Mouse (Mus musculus) CH12.LX (cell line): ENCODE measurements around the gene Coq6. TPM values are rescaled to one million over a fixed set of nuclear protein-coding genes. Genes with fewer than 3 reads are reported as not detected.

Experiments used
- DNase-seq: peaks from one replicate; pipeline ENCODE4 v3.0.0-alpha.2; 2013; ENCODE audit errors: extremely low read depth
- H3K27ac ChIP-seq: 2 replicates; pipeline ENCODE4 v1.5.1; 2012; ENCODE audit warnings: low read depth, mild to moderate bottlenecking, control low read depth, moderate library complexity; ENCODE audit not compliant: insufficient read depth
- H3K27me3 ChIP-seq: replicated peaks from 2 replicates; pipeline ENCODE3; 2012; ENCODE audit warnings: inconsistent platforms
- H3K36me3 ChIP-seq, 2 experiments: replicated peaks in 1 of 2; 2 replicates each; pipeline versions ENCODE3 to v1.6.1; 2012; ENCODE audit warnings: inconsistent platforms in 1 of 2, low read length in 1 of 2, mild to moderate bottlenecking in 1 of 2, mixed read lengths in 1 of 2, moderate library complexity in 1 of 2; ENCODE audit not compliant: control insufficient read depth in 1 of 2, insufficient read depth in 1 of 2
- H3K4me1 ChIP-seq, 2 experiments: 2 replicates each; pipeline ENCODE4 v1.6.1; 2012; ENCODE audit warnings: inconsistent platforms in 1 of 2, moderate library complexity in 1 of 2; ENCODE audit not compliant: insufficient read depth in 2 of 2, control insufficient read depth in 1 of 2
- H3K4me2 ChIP-seq: 2 replicates; pipeline ENCODE4 v1.6.1; 2012; ENCODE audit warnings: low read depth, mild to moderate bottlenecking, control low read depth; ENCODE audit not compliant: poor library complexity, insufficient read depth, severe bottlenecking
- H3K4me3 ChIP-seq, 3 experiments: fragments of 150-350 bp in 1 of 3; sonication (generic) in 1 of 3; replicated peaks in 1 of 3; 2 replicates each; pipeline versions ENCODE3 to v1.5.1; 2011 to 2012; ENCODE audit warnings: low read depth in 2 of 3, low read length in 2 of 3, mild to moderate bottlenecking in 2 of 3, moderate library complexity in 2 of 3, control low read depth in 1 of 3, improper control_type of control experiment in 1 of 3, inconsistent platforms in 1 of 3, mixed read lengths in 1 of 3; ENCODE audit not compliant: poor library complexity in 1 of 3
- H3K79me2 ChIP-seq: replicated peaks from 2 replicates; pipeline ENCODE4 v1.6.1; 2012; ENCODE audit warnings: mild to moderate bottlenecking, moderate library complexity; ENCODE audit not compliant: control insufficient read depth, poor library complexity, insufficient read depth, severe bottlenecking; ENCODE audit errors: extremely low read depth
- H3K9ac ChIP-seq: 2 replicates; pipeline ENCODE4 v1.6.1; 2012; ENCODE audit warnings: low read depth, mild to moderate bottlenecking, control low read depth, moderate library complexity; ENCODE audit not compliant: insufficient read depth
- H3K9me3 ChIP-seq: replicated peaks from 2 replicates; pipeline ENCODE3; 2012; ENCODE audit warnings: low read length, inconsistent platforms, mixed read lengths
- JUND ChIP-seq: conservative IDR thresholded peaks from 2 replicates; pipeline ENCODE4 v1.6.1; 2011; ENCODE audit warnings: low read depth, low read length, improper control_type of control experiment
- MEF2A ChIP-seq: IDR thresholded peaks from 2 replicates; pipeline ENCODE4 v1.6.1; 2014; ENCODE audit warnings: low read depth, mild to moderate bottlenecking, inconsistent platforms, low read length, improper control_type of control experiment, borderline replicate concordance
- MXI1 ChIP-seq: IDR thresholded peaks from 2 replicates; pipeline ENCODE4 v1.6.1; 2011; ENCODE audit warnings: mild to moderate bottlenecking, low read depth, low read length, improper control_type of control experiment
- MYC ChIP-seq: IDR thresholded peaks from 2 replicates; pipeline ENCODE4 v1.6.1; 2011; ENCODE audit warnings: low read depth, mild to moderate bottlenecking, improper control_type of control experiment, low read length
- NELFE ChIP-seq: IDR thresholded peaks from 2 replicates; pipeline ENCODE4 v1.6.1; 2011; ENCODE audit warnings: low read depth, low read length, improper control_type of control experiment
- PAX5 ChIP-seq: IDR thresholded peaks from 2 replicates; pipeline ENCODE4 v1.6.1; 2012; ENCODE audit warnings: low read length, inconsistent platforms, mixed read lengths
- POLR2A ChIP-seq: IDR thresholded peaks from 2 replicates; pipeline ENCODE4 v1.6.1; 2011; ENCODE audit warnings: low read depth, mild to moderate bottlenecking, improper control_type of control experiment, low read length
- SMC3 ChIP-seq: IDR thresholded peaks from 2 replicates; pipeline ENCODE4 v1.6.1; 2011; ENCODE audit warnings: low read depth, low read length, improper control_type of control experiment
- TCF12 ChIP-seq: IDR thresholded peaks from 2 replicates; pipeline ENCODE4 v1.6.1; 2014; ENCODE audit warnings: low read depth, mild to moderate bottlenecking, inconsistent platforms, low read length, improper control_type of control experiment
- UBTF ChIP-seq: IDR thresholded peaks from 2 replicates; pipeline ENCODE4 v1.6.1; 2012; ENCODE audit warnings: low read depth, mild to moderate bottlenecking, inconsistent platforms, low read length, improper control_type of control experiment, moderate library complexity
- USF1 ChIP-seq: IDR thresholded peaks from 2 replicates; pipeline ENCODE4 v1.6.1; 2014; ENCODE audit warnings: low read depth, mild to moderate bottlenecking, inconsistent platforms, low read length, improper control_type of control experiment
- USF2 ChIP-seq: conservative IDR thresholded peaks from 2 replicates; pipeline ENCODE4 v1.6.1; 2011; ENCODE audit warnings: low read depth, low read length, improper control_type of control experiment
- ZC3H11A ChIP-seq: IDR thresholded peaks from 2 replicates; pipeline ENCODE4 v1.6.1; 2012; ENCODE audit warnings: low read depth, mild to moderate bottlenecking, inconsistent platforms, low read length, improper control_type of control experiment
- ZKSCAN1 ChIP-seq: IDR thresholded peaks from 2 replicates; pipeline ENCODE4 v1.6.1; 2012; ENCODE audit warnings: low read depth, inconsistent platforms, low read length, improper control_type of control experiment, borderline replicate concordance
- ZMIZ1 ChIP-seq: IDR thresholded peaks from 2 replicates; pipeline ENCODE4 v1.6.1; 2012; ENCODE audit warnings: low read depth, mild to moderate bottlenecking, inconsistent platforms, low read length, improper control_type of control experiment
- dilution Hi-C: fragments of 300-500 bp; cut with MboI; formaldehyde crosslinking; loops from 2 replicates; pipeline ENCODE4 v1.14.3; 2020; ENCODE audit warnings: low sequenced_read_pairs; ENCODE audit not compliant: extremely low pct_unique_long_range_greater_than_20kb, extremely low pct_ligation_motif_present
- in situ Hi-C: fragments of 300-500 bp; cut with MboI; formaldehyde crosslinking; loops from 3 replicates; pipeline ENCODE4 v1.14.3; 2019; ENCODE audit warnings: low sequenced_read_pairs, low pct_ligation_motif_present, low pct_unique_long_range_greater_than_20kb, mixed read lengths
- polyA plus RNA-seq: library from polyadenylated mRNA; unstranded; fragments of >175 nt; gene quantifications from 2 replicates; pipeline ENCODE4 v1.2.1, GENCODE M21; 2012; ENCODE audit warnings: low read depth; ENCODE audit not compliant: insufficient read length
- total RNA-seq, 2 experiments: library from RNA; depleted of rRNA; stranded (reverse); fragments of 300-350 nt in 1 of 2; fragments of >200 nt in 1 of 2; gene quantifications; 2 replicates each; pipeline ENCODE4 v1.2.3; 2012 to 2014

Gene Coq6
- total and polyA plus RNA-seq, 3 experiments: 23.6 to 37.8 (median 31.9) TPM

DNA sequence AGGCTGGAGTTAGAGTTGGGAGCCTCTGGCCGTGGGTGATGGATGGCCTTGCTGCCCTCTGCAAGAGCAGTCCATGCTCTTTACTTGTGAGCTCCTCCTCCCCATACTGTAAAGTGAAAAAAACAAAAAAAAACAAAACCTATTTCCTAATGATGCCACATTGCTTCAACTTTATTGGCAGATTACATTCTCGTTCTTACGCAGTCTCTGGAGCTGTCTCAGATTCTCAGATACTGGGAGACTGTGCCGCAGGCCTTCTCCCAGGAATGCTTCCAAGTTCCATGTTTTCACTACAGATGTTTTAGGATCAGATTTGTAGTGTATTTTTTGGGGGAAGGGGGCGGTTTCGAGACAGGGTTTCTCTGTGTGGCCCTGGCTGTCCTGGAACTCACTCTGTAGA is 3.7 kb downstream of the Coq6 start:
- Histone ChIP-seq H3K9ac (no peak overlapping the region), H3K79me2 (peaks cover 21% of the 10 kb centered on the region), H3K4me2 (no peak overlapping the region), H3K27ac (no peak overlapping the region), H3K9me3 (no peaks in the 10 kb centered on the region), H3K4me3 (no peak overlapping the region), H3K36me3 (peaks cover 20 to 41% of the 10 kb centered on the region in 2 experiments), H3K4me1 (peaks cover 4 to 26% of the 10 kb centered on the region in 2 experiments; a peak in 3 of 4 replicates), H3K27me3 (no peaks in the 10 kb centered on the region)
- in situ Hi-C loops (no loop called here), dilution Hi-C loops (no loop called here)
- no peak for DNase-seq
- TF ChIP-seq JUND (no peak), ZKSCAN1 (no peak), MYC (no peak), NELFE (no peak), ZMIZ1 (no peak), USF2 (no peak), ZC3H11A (no peak), TCF12 (no peak), MEF2A (no peak), SMC3 (no peak), PAX5 (no peak)

DNA sequence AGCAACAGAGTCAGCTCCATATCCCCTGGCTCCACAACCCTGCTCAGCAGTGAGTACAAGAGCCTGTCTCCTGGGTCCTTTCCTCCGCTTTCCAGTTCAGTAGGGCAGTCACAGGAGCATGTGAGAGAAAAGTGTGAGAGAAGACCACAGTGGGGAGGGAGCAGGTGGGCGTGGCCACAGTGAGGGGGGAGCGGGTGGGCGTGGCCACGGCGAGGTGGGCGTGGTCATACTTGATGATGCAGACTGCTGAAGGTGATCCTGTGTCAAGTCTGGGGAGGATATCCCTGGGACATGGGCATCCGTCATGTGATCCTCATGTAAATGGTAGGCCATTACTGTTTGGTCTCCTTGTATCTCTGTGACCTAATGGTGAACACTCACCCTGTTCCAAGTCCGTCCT is 5.5 kb downstream of the Coq6 start:
- DNase-seq: no peak
- Histone ChIP-seq H3K79me2 (peaks cover 21% of the 10 kb centered on the region), H3K4me2 (no peak overlapping the region), H3K36me3 (peaks cover 37 to 60% of the 10 kb centered on the region in 2 experiments), H3K4me3 (no peak overlapping the region), H3K9ac (no peak overlapping the region), H3K27ac (no peak overlapping the region), H3K4me1 (peaks cover 4 to 17% of the 10 kb centered on the region in 2 experiments; a peak in 3 of 4 replicates)
- in situ Hi-C loops (no loop called here), dilution Hi-C loops (no loop called here)
- TF ChIP-seq USF1: no peak
- TF ChIP-seq MYC: no peak
- no peak for TF ChIP-seq POLR2A
- TF ChIP-seq MXI1: no peak
- TF ChIP-seq, all 38 proteins: peak for 0
- no peaks in the 10 kb centered on the region for H3K27me3 ChIP-seq
- H3K9me3 ChIP-seq: no peaks in the 10 kb centered on the region

GRCm38 (mm10) chr12:84371647-84372046 is 10.2 kb downstream of the Coq6 start:
- H3K4me3 ChIP-seq: no peak overlapping the region
- dilution Hi-C loops (no loop called here), in situ Hi-C loops (no loop called here)
- H3K9ac ChIP-seq: no peak overlapping the region
- no peaks in the 10 kb centered on the region for H3K9me3 ChIP-seq
- no peak overlapping the region for H3K27ac ChIP-seq
- H3K4me1 ChIP-seq: no peaks in the 10 kb centered on the region
- H3K4me2 ChIP-seq: no peak overlapping the region
- no peaks in the 10 kb centered on the region for H3K79me2 ChIP-seq
- no peak for TF ChIP-seq UBTF
- no peaks in the 10 kb centered on the region for H3K27me3 ChIP-seq
- peaks cover 49 to 82% of the 10 kb centered on the region in 2 experiments for H3K36me3 ChIP-seq
- no peak for DNase-seq
